Mouse (Mus musculus): Measurements from ENCODE around the gene Ms4a10.
A peak's percentile ranks its signal among the peaks of the same experiment; 100 is the strongest.

The Ms4a10 gene

GRCm38 (mm10) chr19:10974238-10974865 is at the start of gene Ms4a10:
TSS of gene Ms4a10 (minus strand) at chr19:10974670.
- DNase-seq (ENCODE audit: low spot score) = peak; percentile 11

- no peak for DNase-seq (ENCODE audit: low spot score)
These were observed 47.9 kb upstream of the Ms4a10 start for GRCm38 (mm10) chr19:11022382-11022781.

- no peak for DNase-seq (ENCODE audit: low spot score)
These were observed 43.4 kb upstream of the Ms4a10 start, which contains the start of gene Ms4a18 for GRCm38 (mm10) chr19:11017891-11018290. TSS of gene Ms4a18 (minus strand) at chr19:11018031.

- no peak for DNase-seq (ENCODE audit: low spot score)
These were observed 42.8 kb upstream of the Ms4a10 start for GRCm38 (mm10) chr19:11017251-11017650.

GRCm38 (mm10) chr19:11015998-11016397 is 41.5 kb upstream of the Ms4a10 start:
- no peak for DNase-seq (ENCODE audit: low spot score)

- DNase-seq (ENCODE audit: low spot score) = no peak
These were observed 41.0 kb upstream of the Ms4a10 start for GRCm38 (mm10) chr19:11015468-11015867.

- no peak for DNase-seq (ENCODE audit: low spot score)
These were observed 18.7 kb upstream of the Ms4a10 start, which contains the start of gene Ms4a15 for GRCm38 (mm10) chr19:10993150-10993549. TSS of gene Ms4a15 (minus strand) at chr19:10993250.

GRCm38 (mm10) chr19:10991911-10992310 is 17.4 kb upstream of the Ms4a10 start:
- no peak for DNase-seq (ENCODE audit: low spot score)

GRCm38 (mm10) chr19:10990751-10991150 is 16.3 kb upstream of the Ms4a10 start:
- no peak for DNase-seq (ENCODE audit: low spot score)

- no peak for DNase-seq (ENCODE audit: low spot score)
These were observed 14.1 kb upstream of the Ms4a10 start for GRCm38 (mm10) chr19:10988563-10988962.

GRCm38 (mm10) chr19:10985889-10986288 is 11.4 kb upstream of the Ms4a10 start:
- no peak for DNase-seq (ENCODE audit: low spot score)

GRCm38 (mm10) chr19:10984551-10984950 is 10.1 kb upstream of the Ms4a10 start:
- DNase-seq (ENCODE audit: low spot score) = no peak

- peak; percentile 63 for DNase-seq (ENCODE audit: low spot score)
These were observed 8.7 kb upstream of the Ms4a10 start for GRCm38 (mm10) chr19:10983146-10983545.

GRCm38 (mm10) chr19:10980210-10980609 is 5.7 kb upstream of the Ms4a10 start:
- DNase-seq (ENCODE audit: low spot score) = no peak

GRCm38 (mm10) chr19:10979184-10980168 is 5.0 kb upstream of the Ms4a10 start:
- peak; percentile 81 for DNase-seq (ENCODE audit: low spot score)

GRCm38 (mm10) chr19:10976318-10976717 is 1.8 kb upstream of the Ms4a10 start:
- no peak for DNase-seq (ENCODE audit: low spot score)

GRCm38 (mm10) chr19:10975187-10975586 is 717 bp upstream of the Ms4a10 start:
- DNase-seq (ENCODE audit: low spot score) = no peak

GRCm38 (mm10) chr19:10973187-10973586 is 1.3 kb downstream of the Ms4a10 start:
- DNase-seq (ENCODE audit: low spot score) = peak; percentile 14

- no peak for DNase-seq (ENCODE audit: low spot score)
These were observed 1.8 kb downstream of the Ms4a10 start for GRCm38 (mm10) chr19:10972660-10973059.

- DNase-seq (ENCODE audit: low spot score) = no peak
These were observed 4.0 kb downstream of the Ms4a10 start for GRCm38 (mm10) chr19:10970457-10970856.

- DNase-seq (ENCODE audit: low spot score) = no peak
These were observed 5.9 kb downstream of the Ms4a10 start for GRCm38 (mm10) chr19:10968578-10968977.

- DNase-seq (ENCODE audit: low spot score) = no peak
These were observed 8.7 kb downstream of the Ms4a10 start for GRCm38 (mm10) chr19:10965721-10966120.

GRCm38 (mm10) chr19:10959978-10960346 is 14.5 kb downstream of the Ms4a10 start:
- no peak for DNase-seq (ENCODE audit: low spot score)

Measured in embryo, embryonic 10 days (tissue).